Mouse (Mus musculus) adrenal gland, postnatal 14 days (tissue): Measurements from ENCODE around the gene Ppargc1a. TPM values are rescaled to one million over a fixed set of nuclear protein-coding genes. Genes with fewer than 3 reads are reported as not detected.

Experiments
- DNase-seq: peaks from one replicate; pipeline ENCODE4 v3.0.0; 2021; ENCODE audit warnings: mixed read lengths
- long read RNA-seq, 2 experiments: library from polyadenylated mRNA; stranded (forward); transcript quantifications; one replicate each; pipeline ENCODE4 v2.0.0; 2021
- total RNA-seq: library from RNA; stranded (reverse); gene quantifications from 2 replicates; pipeline ENCODE4 v1.2.3, GENCODE M21; 2021

Ppargc1a gene
- total RNA-seq: 15.1 and 31.2 TPM in 2 replicates
- long read RNA-seq, experiment 1, full-length matches to known transcripts: 2 of 5 reads
- long read RNA-seq, experiment 1, partial matches to known transcripts: 0 of 5 reads
- long read RNA-seq, experiment 1, other reads (novel, unspliced or antisense): 3 of 5 reads
- long read RNA-seq, experiment 2, partial matches to known transcripts: 1 of 1 reads
- long read RNA-seq, experiment 2, other reads (novel, unspliced or antisense): 0 of 1 reads

DNA sequence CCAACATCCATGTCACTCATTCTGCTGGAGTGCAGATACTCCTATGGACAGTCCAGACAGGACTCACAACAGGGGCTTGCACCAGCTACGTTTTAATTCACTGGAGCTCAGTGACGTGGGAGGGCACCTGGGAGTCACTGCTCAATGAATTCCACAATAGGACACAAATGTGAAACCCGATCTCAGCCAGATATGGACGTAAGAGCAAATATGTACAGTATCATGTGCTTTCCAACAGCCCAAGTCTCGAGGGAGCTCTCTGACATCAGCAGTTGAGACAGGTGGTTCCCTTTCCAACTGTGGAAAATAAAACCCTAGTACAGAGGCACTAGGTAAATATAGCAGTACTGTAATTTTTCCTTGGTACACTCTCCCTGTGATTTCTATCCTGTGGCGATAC is at the start of gene Ppargc1a:
Gene Ppargc1a (minus strand): TSS at position 68 of the 400 bp plus-strand sequence.
- peak; percentile 12 for DNase-seq

DNA sequence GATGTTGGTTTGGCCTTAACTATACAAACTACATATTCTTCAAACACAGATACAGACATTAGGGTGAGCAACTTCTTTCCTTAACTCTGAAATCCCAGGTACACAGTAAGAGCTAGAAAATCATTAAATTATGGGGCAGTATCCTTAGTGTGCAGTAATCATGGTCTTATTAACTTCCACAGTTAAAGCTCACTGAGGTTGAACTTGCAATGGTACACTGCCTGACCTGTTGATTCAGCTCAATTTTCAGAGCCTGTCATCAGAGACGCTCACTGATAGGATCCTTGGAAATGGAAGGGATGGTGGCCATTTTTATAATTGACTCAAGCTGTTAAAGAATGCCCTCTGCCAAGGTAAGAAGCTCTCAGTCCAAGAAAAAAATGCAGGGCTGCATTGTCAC is 49.4 kb upstream of the Ppargc1a start:
- no peak for DNase-seq

DNA sequence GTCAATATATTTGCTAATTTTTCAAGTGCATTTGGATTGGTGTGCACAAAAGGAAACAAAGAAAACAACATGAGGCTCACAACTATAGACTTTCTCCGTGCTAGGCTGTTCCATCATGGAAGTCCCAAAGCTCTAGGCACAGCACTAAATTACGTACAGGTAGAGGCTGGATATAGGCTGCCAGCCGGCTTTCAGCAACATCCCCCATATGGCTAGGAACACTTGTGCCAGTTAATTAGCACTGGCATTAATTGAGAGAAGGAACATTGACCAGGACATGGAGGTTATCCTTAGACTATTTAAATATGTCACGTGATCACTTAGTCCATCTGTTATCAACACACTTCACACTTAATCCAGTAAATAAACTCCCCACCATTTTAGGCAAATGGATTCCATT is 44.5 kb upstream of the Ppargc1a start:
- no peak for DNase-seq

DNA sequence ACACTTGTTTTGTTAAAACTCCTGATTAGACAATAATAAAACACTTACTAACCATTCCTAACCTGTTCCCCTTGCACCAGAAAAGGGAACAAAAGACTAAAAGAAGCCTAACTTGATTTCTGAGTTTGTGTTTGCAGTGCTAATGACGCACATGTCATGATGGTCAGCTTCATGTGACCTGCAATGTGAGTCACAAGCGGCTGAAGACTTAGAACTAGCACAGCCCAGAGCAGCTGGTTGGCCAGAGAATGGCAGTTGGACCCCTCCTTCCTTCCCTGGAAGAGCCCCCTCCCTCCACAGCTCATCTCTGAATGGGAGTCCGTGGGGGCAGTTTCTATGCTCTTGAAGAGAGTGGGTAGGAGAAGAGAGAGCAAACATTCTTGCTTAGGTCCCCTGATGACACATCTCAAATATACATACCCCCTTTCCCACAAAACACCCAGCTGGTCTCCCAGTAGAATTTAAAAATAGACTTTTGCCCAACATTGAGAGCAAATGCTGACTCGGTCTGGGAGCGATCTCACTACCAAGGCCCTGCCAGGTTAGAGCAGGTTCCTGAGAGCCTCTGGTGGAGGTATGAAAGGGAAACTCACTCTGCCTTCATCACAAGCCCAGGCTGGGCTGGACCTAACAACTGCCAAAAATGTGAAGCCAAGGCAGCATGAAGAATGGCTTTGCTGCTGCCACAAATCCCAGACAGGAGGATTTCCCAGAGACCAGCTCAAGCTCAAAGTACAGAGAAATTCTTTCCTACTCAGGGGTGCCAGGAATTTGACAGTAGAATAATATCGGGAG is 40.4 kb upstream of the Ppargc1a start:
- no peak for DNase-seq

DNA sequence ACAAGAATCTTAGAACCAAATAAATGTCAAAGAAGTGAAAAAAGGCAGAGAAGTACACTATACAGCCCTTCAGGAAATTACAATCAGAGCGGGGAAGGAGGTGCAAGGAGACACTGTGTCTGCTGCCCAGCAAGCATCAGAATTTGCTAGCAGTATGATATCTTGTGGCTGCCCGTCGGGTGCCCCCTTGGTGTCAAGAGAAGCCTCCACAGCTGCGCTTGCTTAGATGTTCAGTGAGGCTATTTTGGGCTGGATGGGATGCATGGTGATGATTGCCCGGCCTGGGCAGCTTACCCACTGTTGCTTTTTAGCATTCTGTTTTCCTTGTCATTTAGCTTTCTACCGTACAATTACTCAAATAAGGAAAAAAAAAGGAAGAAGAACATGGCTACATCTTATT is 32.0 kb upstream of the Ppargc1a start:
- no peak for DNase-seq

DNA sequence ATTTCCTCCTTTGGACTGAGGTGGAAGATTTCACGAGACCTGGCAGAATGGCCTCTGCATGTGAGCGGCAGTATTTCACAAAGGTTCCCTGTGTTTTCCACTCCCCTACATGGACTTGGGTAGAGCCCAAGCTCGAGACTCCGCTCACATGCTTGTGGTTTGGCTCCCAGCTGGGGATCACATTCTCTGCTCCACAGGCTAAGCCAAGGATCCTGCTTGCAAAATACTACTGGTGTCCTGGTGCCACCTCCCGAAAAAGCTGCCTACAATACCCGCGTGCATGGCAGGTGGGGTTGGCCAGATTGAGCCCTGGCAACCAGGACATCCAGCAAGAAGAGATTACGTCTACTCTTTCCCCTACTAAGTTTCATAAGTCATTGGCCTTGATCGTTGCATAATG is 28.1 kb upstream of the Ppargc1a start:
- peak; percentile 66 for DNase-seq

DNA sequence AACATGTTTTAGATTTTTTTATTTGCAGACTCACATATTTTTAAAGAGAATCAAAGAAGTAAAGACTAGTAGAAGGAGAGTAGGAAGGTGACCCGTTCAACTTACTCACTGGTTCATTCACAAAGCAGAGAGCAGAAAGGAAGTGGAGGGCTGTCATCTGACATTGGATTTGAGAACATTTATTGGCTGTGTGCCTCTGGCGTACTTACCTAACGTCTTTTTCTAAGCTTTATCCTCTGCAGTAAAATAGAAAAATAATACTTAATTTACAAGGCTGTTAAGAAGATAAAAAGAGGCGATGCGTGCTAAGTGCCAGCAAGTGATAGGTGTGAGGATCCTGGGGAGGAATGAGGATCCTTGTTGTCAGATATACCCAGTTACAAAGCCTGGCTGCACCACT is 24.7 kb upstream of the Ppargc1a start:
- DNase-seq: peak; percentile 32

DNA sequence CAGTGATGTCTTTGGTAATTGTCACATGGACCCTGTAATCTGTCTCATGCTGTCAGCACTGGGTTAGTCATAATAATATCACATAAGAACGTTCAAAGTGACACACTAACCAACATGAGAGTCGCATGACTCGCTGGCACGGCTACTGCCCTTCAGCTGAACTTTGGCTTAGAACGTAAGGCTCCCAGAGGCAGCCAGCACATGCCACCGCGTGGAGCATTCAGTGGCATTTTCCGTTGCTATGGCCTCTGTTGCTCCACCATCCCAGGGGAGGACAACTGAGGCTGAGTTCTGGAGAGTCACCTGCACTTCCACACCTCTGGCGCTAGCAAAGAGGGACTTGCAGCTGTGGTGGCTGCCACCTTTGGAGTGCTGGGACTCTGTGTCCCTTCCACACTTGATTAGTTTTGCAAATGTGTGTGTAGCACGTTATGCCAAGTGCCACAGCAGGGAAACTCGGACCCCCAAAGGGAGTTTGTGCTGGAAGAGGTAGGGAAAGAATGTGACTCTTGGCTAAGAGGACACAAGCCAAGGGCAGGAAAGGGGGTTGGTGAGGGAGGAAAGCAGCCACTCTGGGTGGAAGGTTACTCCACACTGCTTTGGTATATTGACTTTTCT is 24.1 kb upstream of the Ppargc1a start:
- DNase-seq: peak; percentile 66

DNA sequence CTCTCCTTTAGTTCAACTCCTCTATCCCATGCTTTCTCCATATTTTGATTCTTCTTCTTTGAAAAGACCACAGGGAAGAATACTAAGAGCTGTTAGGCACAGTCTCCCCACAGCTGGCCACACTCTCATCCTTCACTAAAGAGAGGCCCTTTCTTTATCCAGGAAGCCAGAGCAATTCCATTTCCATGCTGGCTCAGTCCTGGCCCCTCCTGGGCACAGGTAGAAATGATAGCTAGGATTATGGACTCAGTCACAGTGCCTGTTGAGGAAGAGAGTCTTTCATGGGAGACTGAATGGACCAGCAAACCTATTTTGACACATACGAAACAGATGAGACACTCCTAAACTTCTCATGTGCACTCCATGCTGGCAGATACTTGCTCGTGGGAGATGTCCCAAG is 18.7 kb upstream of the Ppargc1a start:
- no peak for DNase-seq

DNA sequence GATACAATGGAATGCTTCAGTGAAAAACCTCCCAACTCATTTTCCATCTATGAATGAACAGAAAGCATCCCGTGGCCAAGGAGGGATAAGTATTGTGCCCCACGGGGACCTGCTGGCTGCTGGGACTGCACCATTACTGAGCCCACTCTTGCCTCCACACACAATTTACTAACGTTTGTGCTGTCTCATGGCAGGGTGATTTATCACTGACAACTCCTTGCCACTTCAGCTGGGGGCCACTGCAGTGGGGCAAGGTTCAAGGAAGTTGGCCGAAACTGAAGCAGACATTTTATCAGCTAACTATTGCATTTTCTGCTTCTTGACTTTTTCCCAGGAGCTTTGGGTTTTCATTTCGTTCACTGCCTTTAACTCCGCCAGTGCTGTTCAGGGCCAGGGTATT is 17.5 kb upstream of the Ppargc1a start:
- DNase-seq: peak; percentile 22

DNA sequence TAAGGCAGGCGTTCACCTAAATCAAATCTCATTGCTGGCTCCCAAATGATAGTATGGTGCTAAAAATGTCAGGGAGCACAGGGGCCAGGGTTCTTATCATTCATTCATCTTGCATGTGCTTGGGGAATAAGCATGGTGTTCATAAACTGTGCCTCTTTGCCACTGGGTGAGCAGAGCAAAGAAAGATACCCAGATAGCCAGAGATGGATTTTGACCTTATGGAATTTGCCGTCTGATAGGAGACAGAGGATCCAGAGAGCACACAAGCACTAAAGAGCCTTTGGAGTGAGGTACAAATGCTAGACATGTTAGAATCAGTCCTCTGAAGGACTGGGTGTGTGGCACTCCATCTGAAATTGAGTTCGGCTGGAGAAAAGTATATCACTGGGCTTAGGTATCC is 16.7 kb upstream of the Ppargc1a start:
- DNase-seq: no peak

DNA sequence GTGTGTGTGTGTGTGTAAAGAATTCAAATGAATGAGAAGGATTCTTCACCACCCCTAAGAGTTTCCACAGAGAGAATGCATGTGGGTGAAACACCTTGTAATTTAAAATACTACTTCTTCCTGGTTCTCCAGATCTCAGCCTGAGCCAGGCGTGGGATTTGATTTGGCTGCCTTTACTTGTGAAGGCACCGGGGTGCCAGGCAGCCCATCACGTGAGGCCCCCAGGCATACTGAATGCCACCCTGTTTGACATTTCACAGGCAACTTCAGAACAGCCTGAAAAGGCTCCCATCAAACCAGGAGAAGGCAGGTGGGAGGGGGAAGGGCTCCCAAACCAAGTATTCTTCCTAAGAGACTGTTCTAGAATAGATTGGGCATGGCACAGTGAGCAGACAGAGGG is 16.1 kb upstream of the Ppargc1a start:
- no peak for DNase-seq

DNA sequence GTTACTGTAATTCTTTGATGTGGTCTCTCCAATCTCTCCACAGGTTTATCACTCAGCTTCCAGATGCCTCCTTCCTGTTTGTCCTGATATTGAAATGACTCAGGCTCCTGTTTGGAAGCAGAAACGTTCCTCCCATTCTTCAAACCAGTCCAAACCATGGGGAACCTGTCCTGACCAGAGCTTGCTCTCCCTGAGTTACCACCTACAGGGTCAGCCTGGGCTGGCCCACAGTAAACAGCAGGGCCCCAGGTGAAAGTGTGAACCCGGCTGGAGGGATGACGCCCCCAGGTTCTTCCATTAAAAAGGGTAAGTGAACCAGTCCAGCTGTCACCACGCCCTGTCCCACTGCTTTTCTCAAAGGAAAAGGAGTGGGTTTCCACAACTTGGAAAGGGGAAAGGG is 15.5 kb upstream of the Ppargc1a start:
- DNase-seq: no peak

DNA sequence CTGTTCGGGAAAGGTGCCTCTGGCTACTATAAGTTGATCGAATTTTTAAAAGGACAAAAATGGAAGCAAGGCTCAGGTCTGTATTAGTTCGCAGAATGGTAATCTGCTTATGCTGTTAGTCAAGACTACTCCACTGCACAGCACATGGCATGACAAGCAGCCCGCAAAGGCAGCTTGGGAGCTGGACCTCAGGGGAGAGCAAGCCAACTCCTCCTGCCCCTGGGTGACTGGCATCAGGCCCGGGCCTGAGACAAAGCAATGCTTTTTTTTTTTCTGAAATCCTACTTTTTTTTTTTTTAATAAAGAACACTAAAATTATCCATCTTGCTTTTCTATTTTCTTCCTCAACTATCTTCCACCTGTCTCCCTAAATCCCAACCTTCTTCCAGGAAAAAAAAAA is 15.1 kb upstream of the Ppargc1a start:
- peak; percentile 33 for DNase-seq

DNA sequence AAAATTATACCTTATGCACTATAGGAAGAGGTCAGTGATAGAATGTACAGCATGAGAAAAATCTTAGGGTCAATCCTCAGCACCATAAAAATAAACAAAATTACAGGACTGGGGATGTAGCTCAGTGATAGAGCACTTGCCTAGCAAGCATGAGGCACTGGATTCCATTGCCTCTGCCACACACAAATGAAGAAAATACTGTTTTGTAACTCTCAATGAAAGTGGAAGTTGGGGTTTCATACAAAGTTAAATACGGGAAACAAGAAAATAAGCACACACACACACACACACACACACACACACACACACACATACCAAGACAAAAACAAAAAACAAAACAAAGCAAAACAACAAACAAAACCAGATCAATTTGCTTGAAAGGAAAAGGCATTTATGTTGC is 10.1 kb upstream of the Ppargc1a start:
- DNase-seq: no peak

DNA sequence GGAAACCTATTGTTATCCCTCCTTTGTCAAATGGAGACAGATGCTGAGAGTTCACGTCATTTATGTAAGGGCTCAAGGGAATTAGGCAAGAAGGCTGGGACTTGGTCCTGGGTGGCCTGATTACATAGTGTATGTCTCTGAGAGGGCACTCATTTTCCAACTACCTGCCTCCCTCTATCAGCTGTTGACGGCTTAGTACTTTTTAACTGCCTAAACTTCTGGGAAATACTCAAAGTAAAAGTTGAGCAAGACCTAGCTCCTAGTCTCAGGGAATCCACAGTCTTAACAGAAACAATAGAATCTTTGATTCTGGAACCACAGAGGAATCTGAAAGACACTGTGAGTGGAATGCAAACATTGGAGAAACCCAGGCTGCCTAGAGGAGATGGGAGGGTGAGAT is 6.2 kb upstream of the Ppargc1a start:
- DNase-seq: no peak

DNA sequence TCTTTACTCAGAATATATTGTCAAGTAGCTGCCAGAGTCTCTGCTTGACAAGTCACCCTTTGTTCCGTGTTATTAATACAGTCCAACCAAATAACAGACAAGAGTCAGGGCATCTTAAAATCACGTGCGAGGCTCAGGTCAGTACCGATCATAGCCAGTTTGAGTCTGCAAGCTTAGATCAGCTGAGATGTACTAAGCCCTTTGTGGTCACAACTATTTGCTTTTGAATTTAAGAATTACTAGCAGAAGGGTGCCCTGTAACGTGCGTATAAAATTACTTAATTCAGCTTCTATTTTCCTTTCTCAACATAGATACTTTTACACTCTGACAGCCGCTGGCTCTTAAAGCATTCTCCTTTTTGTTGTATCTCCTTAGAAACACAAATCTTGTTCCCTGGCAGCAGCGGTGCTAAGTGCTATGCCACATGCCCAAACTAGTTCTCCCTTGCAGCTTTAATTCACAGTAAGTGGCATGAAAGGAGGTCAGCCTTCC is 718 bp upstream of the Ppargc1a start:
- DNase-seq: no peak

DNA sequence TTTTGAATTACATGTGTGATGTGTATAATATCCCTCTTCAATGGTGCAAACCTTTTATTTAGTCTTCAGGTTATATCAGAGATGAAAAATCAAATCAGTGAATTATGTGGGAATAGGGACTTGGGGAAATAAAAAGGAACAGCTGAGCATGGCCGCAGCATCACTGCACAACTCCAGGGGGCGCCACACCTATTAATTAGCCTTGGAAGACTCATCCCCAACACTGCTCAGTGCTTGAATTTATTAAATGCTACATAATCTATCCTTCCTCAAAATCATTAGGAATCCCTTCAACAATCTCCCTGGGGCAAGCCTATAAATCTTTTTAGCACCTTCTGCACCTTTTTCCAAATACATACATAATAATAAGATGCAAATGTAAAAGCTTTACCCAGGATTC is 1.9 kb downstream of the Ppargc1a start:
- DNase-seq: no peak

DNA sequence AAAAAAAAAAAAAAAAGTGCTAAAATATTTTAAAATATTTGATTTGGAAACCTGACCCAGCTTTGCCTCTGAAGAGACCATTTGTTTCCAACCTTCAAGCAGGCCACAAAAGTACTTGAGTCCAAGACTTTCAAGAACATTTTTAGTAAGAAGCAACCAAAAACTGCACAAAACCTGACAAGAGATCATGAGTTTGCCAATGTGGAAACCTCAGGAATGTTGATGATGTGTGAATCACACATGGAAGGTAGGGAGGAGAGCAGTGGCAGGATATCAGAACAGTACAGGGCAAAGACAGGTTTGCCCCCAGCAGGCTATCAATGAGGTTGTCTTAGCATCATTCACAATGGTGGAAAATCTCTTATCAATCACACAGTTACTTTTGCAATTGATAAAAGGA is 2.5 kb downstream of the Ppargc1a start:
- no peak for DNase-seq

DNA sequence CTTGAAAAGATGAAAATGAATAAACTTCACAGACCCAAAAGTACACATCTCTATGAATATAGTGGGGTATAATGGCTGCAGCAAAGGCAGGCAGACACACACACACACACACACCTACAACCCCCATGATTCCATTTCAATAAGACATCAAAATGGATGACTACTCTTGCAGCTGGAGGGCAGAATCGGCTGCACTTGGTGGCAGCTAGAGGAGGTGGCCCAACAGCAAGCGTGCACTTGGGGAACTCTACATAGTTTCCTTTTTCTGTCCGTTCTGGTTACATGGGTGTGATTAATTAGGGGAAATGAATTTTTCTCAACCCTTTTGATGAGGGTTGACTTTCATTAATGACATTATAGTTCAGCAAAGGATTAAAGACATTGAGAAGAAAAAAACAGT is 4.0 kb downstream of the Ppargc1a start:
- no peak for DNase-seq

DNA sequence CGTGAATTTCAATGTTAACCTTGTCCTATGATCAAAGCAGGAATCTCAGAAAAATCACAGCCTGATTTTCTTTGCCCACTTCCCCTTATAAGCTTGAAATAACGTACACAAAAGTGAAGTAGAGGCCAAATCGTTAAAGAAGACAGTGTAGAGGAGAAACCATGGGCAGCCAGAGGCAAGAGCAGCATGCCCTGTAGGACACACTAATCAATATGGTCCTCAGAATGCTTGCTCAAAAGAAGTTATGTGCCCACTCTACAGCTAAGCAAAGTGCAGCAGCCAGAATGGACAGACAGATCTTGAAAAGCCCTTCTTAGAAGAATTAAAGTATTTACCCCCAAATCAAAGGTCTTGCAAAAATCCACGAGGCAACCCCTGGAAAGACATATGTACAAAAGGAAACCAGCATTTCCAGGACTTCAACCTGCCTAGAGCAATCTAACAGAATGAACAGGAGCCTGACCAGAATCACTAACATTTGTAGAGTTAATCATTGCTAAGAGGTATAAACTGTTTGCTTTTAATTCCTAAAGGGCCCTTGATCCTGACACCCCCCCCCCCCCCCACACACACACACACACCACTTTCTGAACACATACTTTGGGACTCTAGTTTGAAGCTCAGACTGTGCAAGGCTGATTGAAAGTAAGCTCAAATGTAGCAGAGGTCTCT is 9.8 kb downstream of the Ppargc1a start:
- no peak for DNase-seq

DNA sequence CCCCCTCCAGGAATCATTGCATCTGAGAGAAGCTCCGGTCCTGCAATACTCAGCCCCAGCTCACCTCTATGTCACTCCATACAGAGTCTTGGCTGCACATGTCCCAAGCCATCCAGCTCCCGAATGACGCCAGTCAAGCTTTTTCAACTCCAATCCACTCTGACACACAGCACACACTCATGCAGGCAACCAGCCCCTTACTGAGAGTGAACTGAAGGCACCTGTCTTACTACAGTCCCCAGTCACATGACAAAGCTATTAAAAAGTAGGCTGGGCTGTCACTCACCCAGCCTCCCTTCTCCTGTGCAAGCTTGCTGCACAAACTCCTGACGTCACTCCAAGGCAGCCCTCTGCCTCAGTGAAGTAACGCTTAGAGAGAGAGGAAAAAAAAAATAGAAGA is 13.9 kb downstream of the Ppargc1a start:
- peak; percentile 54 for DNase-seq

DNA sequence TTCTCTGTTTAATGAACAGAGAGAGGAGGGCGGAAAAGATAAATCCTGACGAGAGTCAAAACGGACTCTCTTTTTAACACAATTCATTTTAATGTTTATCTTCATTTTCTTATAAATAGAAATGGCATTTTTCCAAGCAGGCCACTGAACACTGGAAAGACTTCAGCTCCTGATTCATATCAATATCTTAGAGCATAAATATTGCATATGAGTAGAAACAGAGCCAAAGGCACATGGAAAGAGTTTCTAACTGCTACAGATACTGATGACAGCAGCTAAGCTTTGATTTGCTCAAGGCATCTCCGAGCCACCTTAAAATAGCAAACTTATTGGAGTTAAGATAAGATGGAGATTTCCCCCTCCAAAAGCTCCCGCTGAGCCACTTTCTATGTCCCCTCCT is 14.3 kb downstream of the Ppargc1a start:
- no peak for DNase-seq
